Mouse (Mus musculus) G1E (cell line): ENCODE results near the gene Slc30a10. TPM values are rescaled to one million over a fixed set of nuclear protein-coding genes. Genes with fewer than 3 reads are reported as not detected.

Experiments
- ATAC-seq: 2 replicates; pipeline ENCODE4 v1.8.0; 2016; ENCODE audit warnings: mild to moderate bottlenecking; ENCODE audit not compliant: insufficient number of reproducible peaks, poor library complexity, low FRiP score, severe bottlenecking; ENCODE audit errors: extremely low read depth
- DNase-seq: peaks from one replicate; pipeline ENCODE4 v3.0.0; 2012; ENCODE audit warnings: low spot score
- H3K27me3 ChIP-seq: 2 replicates; pipeline ENCODE4 v1.6.1; 2012; ENCODE audit warnings: mild to moderate bottlenecking, low read length, inconsistent platforms; ENCODE audit not compliant: insufficient read depth
- H3K36me3 ChIP-seq: replicated peaks from 2 replicates; pipeline ENCODE3; 2012; ENCODE audit warnings: mild to moderate bottlenecking, inconsistent platforms
- H3K4me1 ChIP-seq: 2 replicates; pipeline ENCODE4 v1.6.1; 2012; ENCODE audit warnings: low read depth, low read length, inconsistent platforms, mixed read lengths; ENCODE audit not compliant: insufficient read depth
- H3K4me3 ChIP-seq: 2 replicates; pipeline ENCODE4 v1.5.1; 2012; ENCODE audit warnings: low read depth, mild to moderate bottlenecking, inconsistent platforms, low read length, moderate library complexity, mixed read lengths
- H3K9me3 ChIP-seq: replicated peaks from 2 replicates; pipeline ENCODE4 v1.6.1; 2012; ENCODE audit warnings: inconsistent platforms
- CTCF ChIP-seq: IDR thresholded peaks from 2 replicates; pipeline ENCODE4 v1.5.1; 2012; ENCODE audit warnings: low read depth, low read length, inconsistent platforms, mixed read lengths
- GATA1 ChIP-seq: IDR thresholded peaks from 2 replicates; pipeline ENCODE4 v1.6.1; 2012; ENCODE audit warnings: borderline replicate concordance, low read length, inconsistent platforms, mixed read lengths
- GATA2 ChIP-seq: IDR thresholded peaks from 2 replicates; pipeline ENCODE4 v1.6.1; 2012; ENCODE audit warnings: low read depth, low read length, inconsistent platforms, borderline replicate concordance
- POLR2AphosphoS5 ChIP-seq: IDR thresholded peaks from 2 replicates; pipeline ENCODE4 v1.6.1; 2012; ENCODE audit warnings: low read depth, low read length, inconsistent platforms; ENCODE audit not compliant: insufficient replicate concordance
- TAL1 ChIP-seq: conservative IDR thresholded peaks from 2 replicates; pipeline ENCODE4 v1.6.1; 2012; ENCODE audit warnings: low read depth, low read length, inconsistent platforms, mixed read lengths
- polyA plus RNA-seq: library from polyadenylated mRNA; stranded (reverse); fragments of >175 nt; gene quantifications from 2 replicates; pipeline ENCODE4 v1.2.3, GENCODE M21; 2012
- total RNA-seq, 2 experiments: library from RNA; stranded (forward) in 1 of 2; stranded (reverse) in 1 of 2; fragments of 200-1000 nt in 1 of 2; fragments of >200 nt in 1 of 2; fragmentation: Nextera tagmentation in 1 of 2; gene quantifications; 2 replicates each; pipeline ENCODE4 v1.2.3; 2014 to 2017

Gene Slc30a10
- total and polyA plus RNA-seq, 3 experiments = 7.2 to 40.9 (median 25.7) TPM

GRCm38 (mm10) chr1:185501801-185502340 is 47.2 kb downstream of the Slc30a10 start:
- Histone ChIP-seq H3K9me3 (no peaks in the 10 kb centered on the region), H3K4me3 (no peak overlapping the region), H3K27me3 (peaks cover 2% of the 10 kb centered on the region; the same call in 1 of the 2 replicates), H3K4me1 (peaks cover 28% of the 10 kb centered on the region), H3K36me3 (no peaks in the 10 kb centered on the region)
- no peak for TF ChIP-seq GATA2
- TF ChIP-seq CTCF = peak; percentile 62
- no peak for TF ChIP-seq POLR2AphosphoS5
- no peak for TF ChIP-seq TAL1
- no peak for TF ChIP-seq GATA1
- DNase-seq (peak; percentile 6), ATAC-seq (peak; percentile 34; the same call in 1 of the 2 replicates)

DNA sequence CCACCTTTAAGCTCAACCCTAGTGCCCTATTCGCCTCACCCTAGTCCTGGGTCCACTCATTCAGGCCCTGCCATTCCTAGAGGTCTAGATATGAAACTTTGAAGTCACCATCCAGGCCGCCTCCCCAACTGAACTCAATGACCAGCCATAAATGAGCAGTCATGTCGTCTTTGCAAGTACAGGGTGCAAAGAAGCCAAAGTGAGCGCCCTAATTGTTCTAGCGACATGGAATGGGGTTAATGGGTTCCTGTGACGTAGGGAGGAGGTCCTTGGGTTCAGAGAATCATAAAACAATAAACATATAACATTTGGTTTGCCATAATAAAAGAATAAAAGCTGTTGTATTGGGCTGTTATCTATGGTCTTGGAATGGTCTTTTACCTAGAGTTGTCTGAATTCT is 47.9 kb downstream of the Slc30a10 start:
- peaks cover 24% of the 10 kb centered on the region for H3K4me1 ChIP-seq
- H3K9me3 ChIP-seq = no peaks in the 10 kb centered on the region
- H3K4me3 ChIP-seq = no peak overlapping the region
- peaks cover 2% of the 10 kb centered on the region; the same call in 1 of the 2 replicates for H3K27me3 ChIP-seq
- no peak for ATAC-seq
- TF ChIP-seq CTCF (no peak), POLR2AphosphoS5 (no peak), GATA1 (no peak)
- H3K36me3 ChIP-seq = no peaks in the 10 kb centered on the region
- DNase-seq = no peak

DNA sequence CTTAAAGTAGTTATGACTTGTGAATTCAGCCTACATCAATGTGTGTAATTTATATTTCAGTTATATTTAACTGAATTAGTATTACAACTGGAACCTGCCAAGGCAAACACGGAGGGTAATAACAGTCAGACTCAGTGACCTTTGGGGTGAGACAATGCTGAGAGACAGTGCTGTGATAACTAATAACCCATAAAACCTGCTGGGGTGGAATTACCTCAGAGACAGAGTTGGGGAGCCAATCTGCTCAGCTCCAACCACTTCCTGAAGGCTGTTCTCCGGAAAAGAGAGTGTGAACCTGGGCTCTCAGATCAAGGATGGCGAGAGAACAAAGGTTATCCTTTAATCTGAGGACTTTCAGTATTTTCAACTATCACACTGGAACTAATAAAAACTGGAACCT is 54.4 kb downstream of the Slc30a10 start:
- H3K36me3 ChIP-seq = no peaks in the 10 kb centered on the region
- peaks cover 11% of the 10 kb centered on the region for H3K27me3 ChIP-seq
- 0 out of 2 replicates have a peak, but pooled peaks cover 5% of the 10 kb centered on the region for H3K9me3 ChIP-seq
- H3K4me3 ChIP-seq = no peak overlapping the region
- ATAC-seq (no peak), DNase-seq (no peak)
- peaks cover 6% of the 10 kb centered on the region; the same call in 1 of the 2 replicates for H3K4me1 ChIP-seq
- TF ChIP-seq GATA1 = no peak
- no peak for TF ChIP-seq GATA2
- no peak for TF ChIP-seq POLR2AphosphoS5
- TF ChIP-seq CTCF = no peak
- TF ChIP-seq TAL1 = no peak

DNA sequence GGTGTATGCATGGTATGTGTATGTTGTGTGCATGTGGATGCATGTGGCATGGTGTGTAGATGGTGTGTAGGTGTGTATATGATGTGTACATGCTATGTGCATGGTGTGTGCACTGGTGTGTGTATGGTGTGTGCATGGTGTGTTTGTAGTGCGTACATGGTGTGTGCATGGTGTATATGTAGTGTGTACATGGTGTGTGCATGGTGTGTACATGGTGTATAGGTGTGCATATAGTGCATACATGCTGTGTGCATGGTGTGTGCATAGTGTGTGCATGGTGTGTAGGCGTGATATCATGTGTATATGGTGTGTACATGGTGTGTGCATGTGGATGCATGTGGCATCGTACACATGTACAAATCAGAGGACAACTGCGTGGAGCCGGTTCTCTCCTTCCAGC is 56.7 kb downstream of the Slc30a10 start:
- ATAC-seq = no peak
- Histone ChIP-seq H3K4me1 (peaks cover 20% of the 10 kb centered on the region), H3K36me3 (no peaks in the 10 kb centered on the region), H3K27me3 (peaks cover 11% of the 10 kb centered on the region), H3K9me3 (0 out of 2 replicates have a peak, but pooled peaks cover 5% of the 10 kb centered on the region), H3K4me3 (no peak overlapping the region)
- TF ChIP-seq POLR2AphosphoS5 = peak; percentile 52; the same call in 1 of the 2 replicates
- no peak for TF ChIP-seq CTCF
- DNase-seq = no peak

- H3K4me1 ChIP-seq = peaks cover 21% of the 10 kb centered on the region
- DNase-seq (peak; percentile 20), ATAC-seq (peak; percentile 64)
- peak overlapping the region; percentile 45; the same call in 1 of the 2 replicates for H3K4me3 ChIP-seq
- H3K9me3 ChIP-seq = 0 out of 2 replicates have a peak, but pooled peaks cover 5% of the 10 kb centered on the region
- H3K36me3 ChIP-seq = no peaks in the 10 kb centered on the region
- TF ChIP-seq GATA1 = no peak
- TF ChIP-seq CTCF = no peak
- no peak for TF ChIP-seq POLR2AphosphoS5
- TF ChIP-seq TAL1 = no peak
- TF ChIP-seq GATA2 = no peak
- peaks cover 8% of the 10 kb centered on the region; the same call in 1 of the 2 replicates for H3K27me3 ChIP-seq
These were observed 60.9 kb downstream of the Slc30a10 start for GRCm38 (mm10) chr1:185515526-185515979.

DNA sequence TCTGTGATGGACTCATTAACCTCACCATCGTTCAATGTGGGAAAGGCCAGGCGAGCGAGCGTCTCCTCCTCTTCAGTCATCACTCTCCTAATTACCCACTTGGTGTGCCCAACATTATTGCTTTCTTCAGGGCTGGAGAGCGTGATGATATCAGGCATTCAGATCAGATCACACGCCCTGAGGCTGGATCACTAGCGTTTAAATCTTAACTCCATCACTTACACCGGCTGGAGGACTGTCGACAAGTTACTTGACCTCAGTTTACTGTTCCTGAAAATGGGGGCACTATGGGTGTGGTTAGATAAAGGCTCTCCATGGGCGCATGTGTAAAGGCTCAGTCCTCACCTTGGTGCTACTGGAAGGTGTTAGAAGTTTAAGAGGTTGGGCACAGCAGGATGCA is 61.4 kb downstream of the Slc30a10 start:
- Histone ChIP-seq H3K27me3 (peaks cover 6% of the 10 kb centered on the region; the same call in 1 of the 2 replicates), H3K4me1 (peaks cover 21% of the 10 kb centered on the region), H3K4me3 (peak overlapping the region; percentile 45; the same call in 1 of the 2 replicates), H3K9me3 (0 out of 2 replicates have a peak, but pooled peaks cover 4% of the 10 kb centered on the region), H3K36me3 (no peaks in the 10 kb centered on the region)
- ATAC-seq (no peak), DNase-seq (no peak)
- TF ChIP-seq TAL1 (no peak), GATA2 (no peak), GATA1 (no peak)
